Mouse (Mus musculus) olfactory bulb, adult 2 months (tissue): ENCODE measurements around the gene Gm44502. TPM values are rescaled to one million over a fixed set of nuclear protein-coding genes. Genes with fewer than 3 reads are reported as not detected.

ENCODE experiments used
- H3K27ac ChIP-seq: fragments of 200-500 bp; 2 replicates; pipeline ENCODE4 v1.5.1; 2012; ENCODE audit warnings: low read depth, low read length; ENCODE audit not compliant: insufficient read depth
- H3K4me1 ChIP-seq: fragments of 200-500 bp; 2 replicates; pipeline ENCODE4 v1.6.1; 2012; ENCODE audit warnings: low read length; ENCODE audit not compliant: control insufficient read depth, insufficient read depth
- H3K4me3 ChIP-seq: fragments of 200-500 bp; 2 replicates; pipeline ENCODE4 v1.5.1; 2012; ENCODE audit warnings: mild to moderate bottlenecking, low read depth, low read length, moderate library complexity; ENCODE audit not compliant: insufficient read depth
- CTCF ChIP-seq: fragments of 200-500 bp; IDR thresholded peaks from 2 replicates; pipeline ENCODE4 v1.5.1; 2012; ENCODE audit warnings: low read depth, mild to moderate bottlenecking, low read length, moderate library complexity; ENCODE audit not compliant: insufficient read depth
- POLR2A ChIP-seq: fragments of 200-500 bp; IDR thresholded peaks from 2 replicates; pipeline ENCODE4 v1.6.1; 2012; ENCODE audit warnings: mild to moderate bottlenecking, low read depth, low read length, moderate library complexity; ENCODE audit not compliant: insufficient read depth
- WGBS: fragments of 180-500 bp; shearing (Covaris S2); methylation state at CpG from one replicate; pipeline ENCODE4 v1.1.7; 2018; 5-methylcytosine and 5-hydroxymethylcytosine counted together
- polyA plus RNA-seq: library from polyadenylated mRNA; stranded (reverse); fragments of >200 nt; gene quantifications from 2 replicates; pipeline ENCODE4 v1.2.4, GENCODE M21; 2012; ENCODE audit warnings: low replicate concordance; ENCODE audit not compliant: missing spikeins, insufficient read depth, insufficient read length

Gene Gm44502
- polyA plus RNA-seq, 1 experiment = not detected

GRCm38 (mm10) chr15:89376040-89376439 is 53.5 kb downstream of the Gm44502 start:
- Histone ChIP-seq H3K4me3 (no peak overlapping the region), H3K4me1 (peaks cover 34% of the 10 kb centered on the region), H3K27ac (no peak overlapping the region)
- TF ChIP-seq POLR2A (no peak), CTCF (no peak)
- 85% methylated on average over 7 of the region's 7 CpGs for WGBS

DNA sequence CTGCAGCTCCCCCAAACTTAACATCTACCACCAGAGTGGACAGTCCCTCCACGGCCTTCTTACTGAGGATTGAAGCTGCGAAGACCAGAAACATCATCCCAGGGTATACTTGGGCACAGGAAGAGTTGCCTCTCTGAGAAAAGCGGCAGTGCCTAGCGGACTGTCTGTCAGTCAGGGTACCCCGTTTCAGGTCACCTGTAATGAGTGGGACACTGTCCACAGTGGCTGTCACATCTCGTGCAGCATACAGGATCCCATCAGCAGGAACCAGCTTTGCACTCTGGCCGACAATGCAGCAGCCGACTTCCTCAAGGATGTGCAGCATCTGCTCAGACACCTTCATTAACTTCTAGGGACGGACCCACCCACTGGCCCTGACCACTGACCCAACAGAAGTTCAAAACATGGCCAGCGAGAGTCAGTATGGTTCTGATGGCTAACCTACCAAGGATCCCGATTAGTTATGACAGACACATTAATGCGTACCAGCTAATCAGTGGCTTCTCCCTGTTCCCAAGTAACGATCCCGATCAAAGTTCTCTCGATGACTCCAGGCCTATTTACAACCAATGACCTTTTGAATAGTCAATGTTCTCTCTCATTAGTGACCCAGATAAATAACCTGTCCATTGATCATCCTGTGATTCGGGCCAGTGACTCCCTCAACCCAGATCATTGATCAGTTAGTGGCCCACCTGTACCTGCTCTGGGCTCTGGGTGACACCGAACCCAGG is 54.5 kb downstream of the Gm44502 start:
- Histone ChIP-seq H3K4me3 (no peak overlapping the region), H3K27ac (no peak overlapping the region), H3K4me1 (peaks cover 34% of the 10 kb centered on the region)
- TF ChIP-seq POLR2A = no peak
- TF ChIP-seq CTCF = no peak
- WGBS = 94% methylated on average over 17 of the region's 17 CpGs

DNA sequence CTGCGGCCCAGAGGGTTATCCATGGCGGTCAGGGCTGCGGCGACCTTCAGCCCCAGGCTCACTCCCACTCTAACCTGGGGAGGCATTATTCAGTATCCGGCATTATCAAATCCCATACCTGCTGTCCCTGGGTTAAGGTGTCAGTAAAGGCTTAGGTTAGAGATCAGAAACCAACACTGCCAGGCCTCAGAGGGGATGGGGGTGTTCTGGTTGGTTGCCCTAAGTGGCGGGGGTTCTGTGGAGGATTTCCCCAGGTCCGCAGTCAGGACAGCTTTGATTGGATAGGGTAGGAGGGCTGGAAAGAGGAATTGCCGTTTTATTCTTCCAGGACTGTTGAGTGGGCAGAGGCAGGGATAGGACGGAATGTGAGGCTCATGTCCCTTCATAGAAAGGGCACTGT is 55.2 kb downstream of the Gm44502 start:
- TF ChIP-seq CTCF = no peak
- no peak for TF ChIP-seq POLR2A
- peaks cover 34% of the 10 kb centered on the region for H3K4me1 ChIP-seq
- peak overlapping the region; percentile 83 for H3K4me3 ChIP-seq
- 48% methylated on average over 9 of the region's 9 CpGs for WGBS
- H3K27ac ChIP-seq = peak overlapping the region; percentile 6; the same call in 1 of the 2 replicates

- Histone ChIP-seq H3K4me1 (peaks cover 29% of the 10 kb centered on the region), H3K4me3 (peak within 1 kb of the TSS; percentile 83), H3K27ac (peak within 1 kb of the TSS; percentile 85)
- peak; percentile 96 for TF ChIP-seq CTCF
- 0 out of 2 replicates have a peak, but pooled peaks have one; percentile 45 for TF ChIP-seq POLR2A
- 2% methylated on average over 42 of the region's 42 CpGs for WGBS
These were observed 55.7 kb downstream of the Gm44502 start, which contains the start of gene Sco2 for GRCm38 (mm10) chr15:89373762-89374248. Gene Sco2, minus strand, starts transcription at chr15:89373846.

GRCm38 (mm10) chr15:89373027-89373761 is 56.3 kb downstream of the Gm44502 start:
- 1% methylated on average over 35 of the region's 35 CpGs for WGBS
- peak overlapping the region; percentile 85 for H3K27ac ChIP-seq
- TF ChIP-seq CTCF (peak; percentile 56), POLR2A (no peak; the same call in 1 of the 2 replicates)
- peak overlapping the region; percentile 83 for H3K4me3 ChIP-seq
- peaks cover 23% of the 10 kb centered on the region for H3K4me1 ChIP-seq

GRCm38 (mm10) chr15:89372536-89372935 is 57.0 kb downstream of the Gm44502 start:
- WGBS = 81% methylated on average over 7 of the region's 7 CpGs

GRCm38 (mm10) chr15:89372068-89372467 is 57.4 kb downstream of the Gm44502 start:
- no peak overlapping the region for H3K27ac ChIP-seq
- 83% methylated on average over 13 of the region's 13 CpGs for WGBS
- H3K4me3 ChIP-seq = no peak overlapping the region
- peaks cover 20% of the 10 kb centered on the region for H3K4me1 ChIP-seq
- TF ChIP-seq POLR2A = no peak

More at GRCm38 (mm10) chr15:89372536-89372935, 57.0 kb downstream of the Gm44502 start:
- Histone ChIP-seq H3K4me1 (peaks cover 23% of the 10 kb centered on the region), H3K27ac (no peak overlapping the region), H3K4me3 (no peak overlapping the region)
- TF ChIP-seq CTCF (no peak), POLR2A (no peak)

Other genes starting within 250 kb of the Gm44502 start
- 46.6 TPM in 1 of 2 replicates, not detected in the other for gene Plxnb2, start 248.9 kb downstream of the Gm44502 start, polyA plus RNA-seq
- not detected in 2 replicates for gene Dennd6b, start 233.2 kb downstream of the Gm44502 start, polyA plus RNA-seq
- gene Ppp6r2, start 218.1 kb downstream of the Gm44502 start, polyA plus RNA-seq = not detected in 2 replicates
- 913 TPM in 1 of 2 replicates, not detected in the other for gene Sbf1, start 114.4 kb downstream of the Gm44502 start, polyA plus RNA-seq
- not detected in 2 replicates for gene Adm2, start 107.0 kb downstream of the Gm44502 start, polyA plus RNA-seq
- gene Miox, start 95.3 kb downstream of the Gm44502 start, polyA plus RNA-seq = not detected in 2 replicates
- gene Lmf2, start 74.0 kb downstream of the Gm44502 start, polyA plus RNA-seq = not detected in 2 replicates
- not detected in 2 replicates for gene Ncaph2, start 74.0 kb downstream of the Gm44502 start, polyA plus RNA-seq
- gene Sco2, start 55.9 kb downstream of the Gm44502 start, polyA plus RNA-seq = not detected in 2 replicates
- gene Tymp, start 52.7 kb downstream of the Gm44502 start, polyA plus RNA-seq = not detected in 2 replicates
- gene Odf3b, start 50.4 kb downstream of the Gm44502 start, polyA plus RNA-seq = not detected in 2 replicates
- not detected in 2 replicates for gene Klhdc7b, start 44.8 kb downstream of the Gm44502 start, polyA plus RNA-seq
- gene Syce3, start 19.2 kb downstream of the Gm44502 start, polyA plus RNA-seq = not detected in 2 replicates
- gene Cpt1b, start 3.8 kb downstream of the Gm44502 start, polyA plus RNA-seq = not detected in 2 replicates
- gene C730034F03Rik, start 107 bp downstream of the Gm44502 start, polyA plus RNA-seq = not detected in 2 replicates
- not detected in 2 replicates for gene Chkb, start 212 bp upstream of the Gm44502 start, polyA plus RNA-seq
- not detected in 2 replicates for gene Mapk8ip2, start 24.2 kb upstream of the Gm44502 start, polyA plus RNA-seq
- not detected in 2 replicates for gene Arsa, start 47.7 kb upstream of the Gm44502 start, polyA plus RNA-seq
- not detected in 2 replicates for gene Shank3, start 69.9 kb upstream of the Gm44502 start, polyA plus RNA-seq
- gene Acr, start 138.6 kb upstream of the Gm44502 start, polyA plus RNA-seq = not detected in 2 replicates
- gene Rabl2, start 162.2 kb upstream of the Gm44502 start, polyA plus RNA-seq = not detected in 2 replicates